Mouse (Mus musculus): ENCODE results near the gene Gm17334. TPM values are rescaled to one million over a fixed set of nuclear protein-coding genes. Genes with fewer than 3 reads are reported as not detected.

Gm17334 gene
- polyA plus RNA-seq, 1 experiment from 2014 or later: not detected

DNA sequence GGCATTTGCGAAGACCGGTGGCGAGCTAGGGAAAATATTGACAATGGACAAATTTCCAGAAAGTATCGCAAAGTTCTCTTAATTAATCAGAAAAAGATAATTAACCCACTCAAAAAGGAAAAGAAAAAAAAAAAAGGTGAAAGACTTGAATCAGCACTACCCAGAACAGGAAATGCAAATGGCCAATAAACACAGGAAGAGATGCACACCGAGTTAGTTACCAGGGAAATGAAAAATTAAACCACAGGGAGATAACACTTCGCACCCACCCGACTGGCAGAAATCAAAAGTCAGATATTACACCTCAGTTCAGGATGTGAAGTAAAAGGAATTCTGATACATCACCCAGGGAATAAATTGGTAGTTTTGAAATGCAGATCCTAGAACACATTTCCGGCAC, 40.7 kb downstream of the Gm17334 start:
- Histone ChIP-seq H3K4me3 (no peak overlapping the region), H3K9me3 (no peaks in the 10 kb centered on the region), H3K27me3 (replicated peaks; ENCODE audit: low read depth, poor library complexity, severe bottlenecking) (no peaks in the 10 kb centered on the region), H3K4me1 (no peaks in the 10 kb centered on the region), H3K27ac (replicated peaks) (no peak overlapping the region), H3K36me3 (replicated peaks) (no peaks in the 10 kb centered on the region)
- 93% methylated on average over 8 of the region's 8 CpGs for WGBS
- no peak for DNase-seq (ENCODE audit: low spot score)

DNA sequence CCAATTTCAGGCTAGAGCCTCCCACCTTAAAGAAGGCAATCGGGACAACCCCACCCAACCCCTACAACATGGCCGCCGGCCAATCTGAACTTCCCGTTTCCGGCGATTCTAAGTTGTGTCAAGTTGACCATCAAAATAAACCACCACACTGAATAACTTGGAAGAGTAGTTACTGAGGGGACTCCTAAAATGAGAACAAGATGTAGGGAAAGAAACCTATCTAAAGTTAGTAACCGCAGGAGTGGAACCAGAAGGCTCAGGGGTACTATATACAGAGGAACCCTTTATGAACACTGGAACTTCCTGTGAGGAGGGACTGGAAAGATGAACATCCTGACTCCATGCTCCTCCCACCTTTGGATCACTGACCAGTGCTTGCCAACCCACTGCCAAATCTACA, 41.5 kb downstream of the Gm17334 start:
- Histone ChIP-seq H3K27me3 (replicated peaks; ENCODE audit: low read depth, poor library complexity, severe bottlenecking) (no peaks in the 10 kb centered on the region), H3K4me3 (no peak overlapping the region), H3K36me3 (replicated peaks) (no peaks in the 10 kb centered on the region), H3K9me3 (no peaks in the 10 kb centered on the region), H3K27ac (replicated peaks) (no peak overlapping the region), H3K4me1 (no peaks in the 10 kb centered on the region)
- 94% methylated on average over 7 of the region's 7 CpGs for WGBS
- no peak for DNase-seq (ENCODE audit: low spot score)

Small RNA genes within 50 kb of the gene (microRNA-seq; reads per million reads assigned to microRNA genes)
- gene Mir7671: not detected

Other genes with a start within 250 kb of the Gm17334 start
- 68.0 and 77.6 TPM in 2 replicates for gene Kif3a, start 205.8 kb downstream of the Gm17334 start, polyA plus RNA-seq (2016; fragmentation: Nextera tagmentation; extraction: Ambion mirVana)
- 0.61 and 0.72 TPM in 2 replicates for gene Il4, start 154.5 kb downstream of the Gm17334 start, polyA plus RNA-seq (2016; fragmentation: Nextera tagmentation; extraction: Ambion mirVana)
- not detected in 2 replicates for gene Il13, start 138.5 kb downstream of the Gm17334 start, polyA plus RNA-seq (2016; fragmentation: Nextera tagmentation; extraction: Ambion mirVana)
- gene Rad50, start 65.9 kb downstream of the Gm17334 start, polyA plus RNA-seq (2016; fragmentation: Nextera tagmentation; extraction: Ambion mirVana): 24.6 and 25.8 TPM in 2 replicates
- not detected in 2 replicates for gene Il5, start 52.4 kb downstream of the Gm17334 start, polyA plus RNA-seq (2016; fragmentation: Nextera tagmentation; extraction: Ambion mirVana)
- gene Irf1, start 3.2 kb downstream of the Gm17334 start, polyA plus RNA-seq (2016; fragmentation: Nextera tagmentation; extraction: Ambion mirVana): 5.6 and 7.0 TPM in 2 replicates
- not detected in 2 replicates for gene Gm12216, start 86.1 kb upstream of the Gm17334 start, polyA plus RNA-seq (2016; fragmentation: Nextera tagmentation; extraction: Ambion mirVana)
- gene Slc22a5, start 118.5 kb upstream of the Gm17334 start, polyA plus RNA-seq (2016; fragmentation: Nextera tagmentation; extraction: Ambion mirVana): 7.6 and 8.7 TPM in 2 replicates
- gene Slc22a21, start 207.1 kb upstream of the Gm17334 start, polyA plus RNA-seq (2016; fragmentation: Nextera tagmentation; extraction: Ambion mirVana): 2.1 and 2.6 TPM in 2 replicates

All from embryonic facial prominence, embryonic 10.5 days (tissue).